Mouse (Mus musculus) kidney, adult 2 months (tissue): Measurements from ENCODE around the gene Sec14l3. TPM values are rescaled to one million over a fixed set of nuclear protein-coding genes. Genes with fewer than 3 reads are reported as not detected.
A peak's percentile ranks its signal among the peaks of the same experiment; 100 is the strongest.

ENCODE experiments used
- DNase-seq: peaks from one replicate; pipeline ENCODE4 v3.0.0; 2021
- H3K27ac ChIP-seq: fragments of 200-500 bp; 2 replicates; pipeline ENCODE4 v1.5.1; 2012; ENCODE audit warnings: low read depth, low read length, control low read depth, inconsistent platforms; ENCODE audit not compliant: insufficient read depth
- H3K27me3 ChIP-seq: fragments of 200-500 bp; replicated peaks from 2 replicates; pipeline ENCODE4 v1.6.1; 2012; ENCODE audit warnings: mild to moderate bottlenecking, moderate library complexity, low read length, inconsistent platforms; ENCODE audit not compliant: control insufficient read depth, insufficient read depth
- H3K36me3 ChIP-seq: fragments of 200-500 bp; 2 replicates; pipeline ENCODE4 v1.6.1; 2012; ENCODE audit warnings: mild to moderate bottlenecking, moderate library complexity, low read length, inconsistent platforms; ENCODE audit not compliant: control insufficient read depth, insufficient read depth
- H3K4me1 ChIP-seq: fragments of 200-500 bp; 2 replicates; pipeline ENCODE4 v1.6.1; 2011; ENCODE audit warnings: low read length; ENCODE audit not compliant: control insufficient read depth, insufficient read depth
- H3K4me3 ChIP-seq: fragments of 200-500 bp; 2 replicates; pipeline ENCODE4 v1.5.1; 2011; ENCODE audit warnings: mild to moderate bottlenecking, low read depth, low read length, control low read depth; ENCODE audit not compliant: insufficient read depth
- CTCF ChIP-seq: fragments of 200-500 bp; conservative IDR thresholded peaks from 2 replicates; pipeline ENCODE4 v1.5.1; 2011; ENCODE audit warnings: low read depth, mild to moderate bottlenecking, control low read depth, low read length, moderate library complexity, mixed read lengths; ENCODE audit not compliant: insufficient read depth, insufficient read length
- POLR2A ChIP-seq: fragments of 200-500 bp; IDR thresholded peaks from one replicate; pipeline ENCODE4 v1.6.1; 2011; ENCODE audit warnings: low read depth, low read length, control low read depth
- WGBS: fragments of 180-500 bp; shearing (Covaris S2); methylation state at CpG from one replicate; pipeline ENCODE4 v1.1.7; 2018; 5-methylcytosine and 5-hydroxymethylcytosine counted together
- polyA plus RNA-seq: library from polyadenylated mRNA; depleted of rRNA; stranded (reverse); fragments of >200 nt; gene quantifications from 2 replicates; pipeline ENCODE4 v1.2.3, GENCODE M21; 2012

The Sec14l3 gene
- polyA plus RNA-seq, 1 experiment = 8.8 TPM

GRCm38 (mm10) chr11:4080219-4080618 is 15.6 kb downstream of the Sec14l3 start:
- no peak overlapping the region for H3K27ac ChIP-seq
- TF ChIP-seq CTCF = peak; percentile 96
- no peak for TF ChIP-seq POLR2A
- peak; percentile 75 for DNase-seq
- H3K4me1 ChIP-seq = no peaks in the 10 kb centered on the region
- WGBS = 11% methylated on average over 4 of the region's 4 CpGs
- H3K36me3 ChIP-seq = no peaks in the 10 kb centered on the region
- no peak overlapping the region for H3K4me3 ChIP-seq
- no peaks in the 10 kb centered on the region for H3K27me3 ChIP-seq

- H3K4me3 ChIP-seq = no peak overlapping the region
- H3K4me1 ChIP-seq = no peaks in the 10 kb centered on the region
- H3K36me3 ChIP-seq = no peaks in the 10 kb centered on the region
- no peaks in the 10 kb centered on the region for H3K27me3 ChIP-seq
- DNase-seq = peak; percentile 82
- TF ChIP-seq CTCF (peak; percentile 78), POLR2A (no peak)
- H3K27ac ChIP-seq = no peak overlapping the region
- WGBS = 32% methylated on average over 5 of the region's 5 CpGs
Measured at GRCm38 (mm10) chr11:4083316-4084078, 18.9 kb downstream of the Sec14l3 start.

GRCm38 (mm10) chr11:4086246-4086645 is 21.6 kb downstream of the Sec14l3 start:
- Histone ChIP-seq H3K27me3 (no peaks in the 10 kb centered on the region), H3K4me1 (no peaks in the 10 kb centered on the region), H3K4me3 (no peak overlapping the region), H3K27ac (no peak overlapping the region), H3K36me3 (no peaks in the 10 kb centered on the region)
- TF ChIP-seq POLR2A = no peak
- no peak for TF ChIP-seq CTCF
- DNase-seq = no peak
- 48% methylated on average over 1 of the region's 1 CpGs for WGBS

GRCm38 (mm10) chr11:4087267-4087666 is 22.6 kb downstream of the Sec14l3 start:
- Histone ChIP-seq H3K4me1 (no peaks in the 10 kb centered on the region), H3K27ac (no peak overlapping the region), H3K4me3 (no peak overlapping the region), H3K27me3 (no peaks in the 10 kb centered on the region), H3K36me3 (peaks cover 3% of the 10 kb centered on the region; the same call in 1 of the 2 replicates)
- TF ChIP-seq CTCF (no peak), POLR2A (no peak)
- WGBS = 68% methylated on average over 2 of the region's 2 CpGs
- DNase-seq = no peak

- Histone ChIP-seq H3K27me3 (no peaks in the 10 kb centered on the region), H3K4me1 (peaks cover 10% of the 10 kb centered on the region), H3K36me3 (peaks cover 3% of the 10 kb centered on the region; the same call in 1 of the 2 replicates), H3K4me3 (peak overlapping the region; percentile 62; the same call in 1 of the 2 replicates), H3K27ac (no peak overlapping the region)
- peak; percentile 53 for DNase-seq
- TF ChIP-seq POLR2A (no peak), CTCF (no peak)
- WGBS = 73% methylated on average over 18 of the region's 18 CpGs
Measured at GRCm38 (mm10) chr11:4093459-4094377, 29.1 kb downstream of the Sec14l3 start.

- Histone ChIP-seq H3K4me3 (peak overlapping the region; percentile 62), H3K36me3 (peaks cover 3% of the 10 kb centered on the region; the same call in 1 of the 2 replicates), H3K27ac (peak overlapping the region; percentile 68), H3K4me1 (peaks cover 10% of the 10 kb centered on the region), H3K27me3 (no peaks in the 10 kb centered on the region)
- WGBS = 6% methylated on average over 24 of the region's 24 CpGs
- no peak for TF ChIP-seq POLR2A
- peak; percentile 84 for TF ChIP-seq CTCF
- peak; percentile 84 for DNase-seq
Measured at GRCm38 (mm10) chr11:4094378-4095170, 29.9 kb downstream of the Sec14l3 start.
